Mouse (Mus musculus): ENCODE results near the gene Cptp.
A peak's percentile ranks its signal among the peaks of the same experiment; 100 is the strongest.

DNA sequence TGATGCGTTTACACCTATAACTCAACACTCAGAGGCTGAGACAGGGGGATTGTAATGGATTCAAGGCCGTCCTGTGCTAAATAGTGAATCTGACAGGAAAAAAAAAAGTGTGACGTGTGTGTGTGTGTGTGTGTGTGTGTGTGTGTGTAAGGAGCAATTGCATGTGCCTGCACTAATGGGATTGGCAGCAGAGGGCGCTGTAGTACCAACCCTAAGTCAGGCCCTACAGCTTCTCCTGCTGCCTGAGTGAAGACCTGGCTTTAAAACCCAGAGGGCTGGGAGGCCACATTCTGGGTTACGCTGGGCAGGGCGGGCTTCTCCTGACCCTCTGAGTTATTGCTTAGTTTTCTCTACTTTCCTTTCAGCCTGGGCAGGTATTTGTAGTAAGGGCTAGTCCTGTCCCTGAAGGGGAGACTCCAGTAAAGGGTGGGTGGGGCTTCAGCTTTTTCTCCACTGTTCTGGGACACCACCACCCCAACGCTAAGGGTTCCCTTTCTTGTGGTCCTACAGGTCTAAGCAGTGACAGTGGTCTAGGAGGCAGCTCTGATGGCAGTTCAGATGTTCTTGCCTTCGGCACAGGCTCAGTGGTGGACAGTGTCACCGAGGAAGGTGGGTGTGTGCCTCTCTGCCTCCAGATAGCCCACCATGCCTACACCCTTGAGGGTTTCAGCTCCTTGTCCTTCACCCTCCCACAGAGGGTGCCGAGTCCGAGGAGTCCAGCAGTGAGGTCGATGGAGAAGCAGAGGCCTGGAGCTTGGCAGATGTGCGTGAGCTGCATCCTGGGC lies 35.3 kb upstream of the Cptp start:
- TF ChIP-seq CTCF (IDR thresholded peaks at IDR 0.05; ENCODE audit: extremely low read depth, insufficient read length, insufficient replicate concordance, low read depth, low read length) (peak; percentile 27; the same call in 1 of the 2 replicates), POLR2A (IDR thresholded peaks at IDR 0.05; ENCODE audit: low read depth, low read length) (no peak)

Data from small intestine, adult 2 months (tissue).